Mouse (Mus musculus): Measurements from ENCODE around the gene Lrrk1. TPM values are rescaled to one million over a fixed set of nuclear protein-coding genes. Genes with fewer than 3 reads are reported as not detected.

Gene Lrrk1
- polyA plus RNA-seq, 1 experiment from 2014 or later, result 11.9 TPM

DNA sequence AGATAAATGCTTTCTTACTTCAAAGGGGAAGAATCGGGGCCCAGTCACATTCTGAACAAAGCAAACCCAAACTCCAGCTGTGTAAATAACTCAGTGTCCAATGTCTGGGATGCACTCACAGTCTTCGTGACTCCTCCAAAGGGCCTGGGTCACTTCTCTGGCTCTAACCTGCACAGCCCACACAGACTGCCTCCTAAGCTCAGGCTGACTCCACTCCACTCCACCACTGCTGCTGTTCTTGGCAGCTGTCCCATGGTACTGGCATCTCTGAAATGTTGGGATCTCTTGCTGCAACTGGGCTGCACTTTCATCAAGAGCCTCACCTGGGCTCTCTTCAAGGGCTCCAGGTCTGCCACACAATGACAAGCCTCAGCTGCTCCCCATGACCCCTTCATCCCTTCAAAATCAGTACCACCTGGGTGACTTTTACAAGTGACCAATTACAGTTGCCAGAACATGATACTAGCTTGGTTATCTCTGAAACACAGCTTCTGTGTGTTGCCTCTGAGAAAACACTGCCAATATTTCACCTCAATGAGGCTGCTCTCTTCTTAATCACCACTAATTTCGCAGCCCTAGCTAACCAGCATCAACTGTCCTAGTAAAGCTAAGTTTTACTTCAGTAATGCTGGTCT is 62.6 kb downstream of the Lrrk1 start:
- Histone ChIP-seq H3K4me2 (ENCODE audit: low read depth, low read length) (no peak overlapping the region), H3K4me3 (ENCODE audit: low read depth, low read length) (no peak overlapping the region), H3K27ac (replicated peaks; ENCODE audit: low read depth, low read length) (no peak overlapping the region), H3K27me3 (replicated peaks; ENCODE audit: control insufficient read depth, insufficient read depth, low read length) (no peaks in the 10 kb centered on the region), H3K9ac (ENCODE audit: low read depth, low read length) (no peak overlapping the region), H3K9me3 (ENCODE audit: control insufficient read depth, low read length) (0 out of 2 replicates have a peak, but pooled peaks cover 4% of the 10 kb centered on the region), H3K4me1 (ENCODE audit: control insufficient read depth, insufficient read depth, low read length) (peaks cover 6% of the 10 kb centered on the region; the same call in 1 of the 2 replicates), H3K36me3 (ENCODE audit: control insufficient read depth, insufficient read depth, low read length) (no peaks in the 10 kb centered on the region)
- 49% methylated on average over 3 of the region's 3 CpGs for WGBS
- DNase-seq (ENCODE audit: low spot score) (peak; percentile 41), ATAC-seq (ENCODE audit: low read depth) (no peak)

DNA sequence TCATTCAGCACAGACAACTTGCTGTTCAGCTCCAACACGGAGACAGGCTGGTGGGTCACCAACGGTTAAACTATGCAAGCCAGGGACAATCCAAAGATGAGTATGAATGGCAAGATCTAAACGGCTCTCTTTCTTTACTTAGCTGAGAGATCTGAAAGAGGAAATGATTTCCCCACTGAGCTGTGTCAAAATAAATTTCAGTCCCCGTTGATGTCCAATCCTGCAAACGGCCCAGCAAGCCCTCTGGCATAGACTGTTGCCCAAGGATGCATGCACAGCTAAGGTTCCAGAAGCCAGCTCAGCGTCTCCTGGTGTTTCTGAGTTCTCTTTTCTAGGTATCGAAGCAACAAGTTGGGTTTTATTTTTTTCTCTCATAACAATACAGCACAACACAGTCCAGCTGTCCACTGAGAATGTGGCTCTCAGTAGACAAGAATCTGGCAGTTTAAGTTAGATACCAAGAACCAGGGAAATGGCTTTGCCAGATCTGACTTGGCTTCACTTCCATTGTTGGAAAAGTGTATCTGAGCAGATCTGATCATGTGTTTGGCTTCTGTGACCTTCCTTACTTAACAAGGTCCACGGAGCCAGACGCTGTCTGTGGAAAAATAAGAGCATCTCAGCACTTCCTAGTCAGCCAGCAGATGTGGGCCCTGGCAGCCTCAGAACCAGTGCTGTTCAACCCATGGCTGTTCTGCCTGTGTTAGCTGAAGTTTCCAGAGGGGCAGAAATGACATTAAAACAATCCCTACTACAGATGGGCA is 64.7 kb downstream of the Lrrk1 start:
- H3K27ac ChIP-seq (replicated peaks; ENCODE audit: low read depth, low read length), result no peak overlapping the region
- ATAC-seq (ENCODE audit: low read depth) (no peak), DNase-seq (ENCODE audit: low spot score) (no peak)
- H3K4me2 ChIP-seq (ENCODE audit: low read depth, low read length), result no peak overlapping the region
- no peak overlapping the region for H3K9ac ChIP-seq (ENCODE audit: low read depth, low read length)
- H3K4me1 ChIP-seq (ENCODE audit: control insufficient read depth, insufficient read depth, low read length), result peaks cover 6% of the 10 kb centered on the region; the same call in 1 of the 2 replicates
- WGBS, result 53% methylated on average over 9 of the region's 9 CpGs
- no peak overlapping the region for H3K4me3 ChIP-seq (ENCODE audit: low read depth, low read length)
- H3K9me3 ChIP-seq (ENCODE audit: control insufficient read depth, low read length), result 0 out of 2 replicates have a peak, but pooled peaks cover 4% of the 10 kb centered on the region
- no peaks in the 10 kb centered on the region for H3K27me3 ChIP-seq (replicated peaks; ENCODE audit: control insufficient read depth, insufficient read depth, low read length)
- no peaks in the 10 kb centered on the region for H3K36me3 ChIP-seq (ENCODE audit: control insufficient read depth, insufficient read depth, low read length)

DNA sequence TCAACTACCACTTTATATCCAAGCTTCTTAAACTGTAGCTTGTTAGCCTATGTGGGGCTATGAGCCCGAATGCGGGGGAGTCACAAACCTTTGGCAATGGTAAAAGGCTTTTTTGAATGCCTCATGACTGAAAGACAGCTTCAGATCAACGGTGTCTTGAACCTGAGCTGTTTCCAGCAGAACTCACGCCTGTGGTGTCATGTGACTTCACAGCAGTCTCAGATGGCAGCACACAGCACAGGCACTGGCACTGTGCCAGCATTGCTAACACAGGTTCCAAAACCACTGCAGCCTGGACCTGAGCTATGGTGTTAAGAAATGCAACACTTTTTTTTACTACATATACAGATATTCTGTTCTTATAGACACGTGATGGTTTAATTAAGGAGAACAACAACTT is 67.2 kb downstream of the Lrrk1 start:
- H3K9ac ChIP-seq (ENCODE audit: low read depth, low read length), result no peak overlapping the region
- H3K4me2 ChIP-seq (ENCODE audit: low read depth, low read length), result no peak overlapping the region
- ATAC-seq (ENCODE audit: low read depth) (peak; percentile 60), DNase-seq (ENCODE audit: low spot score) (peak; percentile 91)
- H3K9me3 ChIP-seq (ENCODE audit: control insufficient read depth, low read length), result no peaks in the 10 kb centered on the region
- peaks cover 6% of the 10 kb centered on the region; the same call in 1 of the 2 replicates for H3K4me1 ChIP-seq (ENCODE audit: control insufficient read depth, insufficient read depth, low read length)
- 0 out of 2 replicates have a peak overlapping the region, but pooled peaks have one; percentile 3 for H3K27ac ChIP-seq (replicated peaks; ENCODE audit: low read depth, low read length)
- H3K27me3 ChIP-seq (replicated peaks; ENCODE audit: control insufficient read depth, insufficient read depth, low read length), result no peaks in the 10 kb centered on the region
- H3K36me3 ChIP-seq (ENCODE audit: control insufficient read depth, insufficient read depth, low read length), result peaks cover 4% of the 10 kb centered on the region; the same call in 1 of the 2 replicates
- WGBS, result 41% methylated on average over 5 of the region's 5 CpGs
- no peak overlapping the region for H3K4me3 ChIP-seq (ENCODE audit: low read depth, low read length)

DNA sequence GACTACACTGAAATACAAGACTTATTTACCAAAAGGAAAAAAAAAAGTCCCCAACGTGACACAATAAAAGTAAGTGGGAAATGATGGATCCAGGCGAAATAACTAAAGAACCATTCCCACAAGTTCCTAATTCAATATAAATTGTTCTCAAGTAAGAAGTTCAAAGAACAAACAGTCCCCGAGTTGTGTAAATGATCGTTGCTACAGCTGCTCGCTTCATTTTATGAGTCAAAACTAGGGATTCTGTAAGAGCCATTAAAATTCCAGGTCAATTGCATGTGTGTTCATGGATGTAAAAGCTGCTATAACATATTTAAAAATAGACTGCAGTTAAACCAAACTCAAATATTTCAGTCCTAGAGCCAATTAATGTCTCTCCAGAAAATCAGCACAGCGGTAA is 70.0 kb downstream of the Lrrk1 start:
- Histone ChIP-seq H3K27ac (replicated peaks; ENCODE audit: low read depth, low read length) (no peak overlapping the region), H3K27me3 (replicated peaks; ENCODE audit: control insufficient read depth, insufficient read depth, low read length) (no peaks in the 10 kb centered on the region), H3K4me3 (ENCODE audit: low read depth, low read length) (no peak overlapping the region), H3K9me3 (ENCODE audit: control insufficient read depth, low read length) (0 out of 2 replicates have a peak, but pooled peaks cover 3% of the 10 kb centered on the region), H3K9ac (ENCODE audit: low read depth, low read length) (no peak overlapping the region), H3K4me1 (ENCODE audit: control insufficient read depth, insufficient read depth, low read length) (peaks cover 6% of the 10 kb centered on the region; the same call in 1 of the 2 replicates), H3K4me2 (ENCODE audit: low read depth, low read length) (no peak overlapping the region), H3K36me3 (ENCODE audit: control insufficient read depth, insufficient read depth, low read length) (peaks cover 4% of the 10 kb centered on the region; the same call in 1 of the 2 replicates)
- 86% methylated on average over 6 of the region's 6 CpGs for WGBS
- DNase-seq (ENCODE audit: low spot score) (no peak), ATAC-seq (ENCODE audit: low read depth) (no peak)

DNA sequence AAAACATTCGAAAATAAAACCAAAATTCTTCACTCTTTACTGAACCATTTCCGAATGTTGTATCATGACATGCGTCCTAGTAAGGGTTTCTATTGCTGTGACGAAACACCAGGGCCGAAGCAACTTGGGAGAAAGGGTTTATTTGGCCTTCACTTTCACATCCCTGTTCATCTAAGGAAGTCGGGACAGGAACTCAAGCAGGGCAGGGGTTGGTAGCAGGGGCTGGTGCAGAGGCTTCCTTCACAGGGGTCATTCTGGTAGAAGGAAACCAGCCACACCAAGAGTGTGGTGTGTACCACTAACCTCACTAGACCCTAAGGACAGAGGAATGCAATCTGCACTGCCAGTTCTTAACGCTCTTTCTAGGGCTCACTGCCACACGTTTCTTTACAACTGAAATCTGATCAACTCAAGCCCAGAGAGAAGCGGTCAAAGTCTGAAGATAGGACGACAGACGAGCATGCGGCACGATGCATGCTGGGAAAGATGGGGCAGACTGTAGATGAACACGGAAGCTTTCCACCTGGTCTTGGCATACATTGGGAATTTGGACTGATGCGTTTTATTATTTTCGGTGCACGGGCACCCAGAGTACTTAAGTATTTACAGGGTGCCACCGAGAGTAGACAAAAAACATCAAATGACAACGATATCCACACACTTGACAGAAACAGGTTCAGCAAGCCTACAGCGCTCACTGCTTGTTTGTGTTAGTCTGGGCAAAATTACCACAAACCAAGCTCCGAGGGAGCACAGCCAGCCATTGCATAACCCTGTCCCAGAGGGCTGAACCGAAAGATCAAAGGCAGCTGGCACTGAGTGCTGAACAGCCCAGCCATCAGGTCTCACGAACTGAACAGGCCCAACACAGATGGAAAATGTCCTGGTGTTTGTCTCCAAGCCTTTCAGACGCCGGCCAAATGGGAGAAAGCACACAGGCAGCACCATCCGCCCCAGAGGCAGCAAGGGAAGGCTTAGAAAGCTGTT is 77.2 kb downstream of the Lrrk1 start:
- Histone ChIP-seq H3K27me3 (replicated peaks; ENCODE audit: control insufficient read depth, insufficient read depth, low read length) (no peaks in the 10 kb centered on the region), H3K4me2 (ENCODE audit: low read depth, low read length) (no peak overlapping the region), H3K27ac (replicated peaks; ENCODE audit: low read depth, low read length) (peak overlapping the region; percentile 52; the same call in 1 of the 2 replicates), H3K36me3 (ENCODE audit: control insufficient read depth, insufficient read depth, low read length) (peaks cover 7% of the 10 kb centered on the region; the same call in 1 of the 2 replicates), H3K9ac (ENCODE audit: low read depth, low read length) (no peak overlapping the region), H3K4me1 (ENCODE audit: control insufficient read depth, insufficient read depth, low read length) (0 out of 2 replicates have a peak, but pooled peaks cover 4% of the 10 kb centered on the region), H3K9me3 (ENCODE audit: control insufficient read depth, low read length) (0 out of 2 replicates have a peak, but pooled peaks cover 3% of the 10 kb centered on the region), H3K4me3 (ENCODE audit: low read depth, low read length) (no peak overlapping the region)
- 61% methylated on average over 26 of the region's 26 CpGs for WGBS
- ATAC-seq (ENCODE audit: low read depth), result peak; percentile 82
- peak; percentile 75 for DNase-seq (ENCODE audit: low spot score)

DNA sequence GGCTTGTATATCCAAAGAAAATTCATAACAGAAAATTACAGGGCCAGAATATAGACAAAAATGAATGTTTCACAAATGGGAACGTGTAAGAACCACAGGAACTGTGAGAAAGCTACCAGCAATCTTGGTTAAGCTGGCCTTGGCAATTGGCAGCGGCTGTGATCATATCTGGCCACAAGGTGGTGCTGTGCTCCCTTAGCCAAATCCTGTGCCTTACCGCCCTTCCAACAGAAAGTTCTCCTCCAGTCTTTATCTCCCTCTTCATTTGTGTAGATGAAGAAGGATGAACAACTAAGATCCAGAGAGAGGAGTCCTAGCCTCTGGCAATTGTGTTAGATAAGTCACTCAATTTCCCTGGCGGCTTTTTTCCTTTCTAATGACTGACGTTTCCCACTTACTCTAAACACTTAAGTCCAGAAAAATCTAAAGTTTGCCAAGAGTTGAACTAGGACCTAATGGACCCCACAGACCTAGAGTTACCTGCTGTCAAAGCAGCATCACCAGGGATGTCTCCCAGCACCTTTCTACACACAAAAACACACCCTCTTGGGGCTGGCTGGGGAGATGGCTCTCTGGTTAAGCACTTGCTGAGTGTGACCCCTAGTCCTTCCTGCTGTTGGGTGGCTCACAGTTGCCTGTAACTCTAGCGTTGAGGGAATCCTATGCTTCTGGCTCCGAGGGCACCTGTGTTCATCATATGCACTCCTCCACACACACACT is 78.0 kb downstream of the Lrrk1 start:
- DNase-seq (ENCODE audit: low spot score) (peak; percentile 89), ATAC-seq (ENCODE audit: low read depth) (0 out of 2 replicates have a peak, but pooled peaks have one; percentile 41)
- 0 out of 2 replicates have a peak, but pooled peaks cover 4% of the 10 kb centered on the region for H3K4me1 ChIP-seq (ENCODE audit: control insufficient read depth, insufficient read depth, low read length)
- no peak overlapping the region for H3K4me2 ChIP-seq (ENCODE audit: low read depth, low read length)
- H3K9ac ChIP-seq (ENCODE audit: low read depth, low read length), result no peak overlapping the region
- H3K36me3 ChIP-seq (ENCODE audit: control insufficient read depth, insufficient read depth, low read length), result 0 out of 2 replicates have a peak, but pooled peaks cover 12% of the 10 kb centered on the region
- H3K27ac ChIP-seq (replicated peaks; ENCODE audit: low read depth, low read length), result no peak overlapping the region; the same call in 1 of the 2 replicates
- H3K27me3 ChIP-seq (replicated peaks; ENCODE audit: control insufficient read depth, insufficient read depth, low read length), result no peaks in the 10 kb centered on the region
- no peaks in the 10 kb centered on the region for H3K9me3 ChIP-seq (ENCODE audit: control insufficient read depth, low read length)
- no peak overlapping the region for H3K4me3 ChIP-seq (ENCODE audit: low read depth, low read length)
- WGBS, result 37% methylated on average over 7 of the region's 7 CpGs

DNA sequence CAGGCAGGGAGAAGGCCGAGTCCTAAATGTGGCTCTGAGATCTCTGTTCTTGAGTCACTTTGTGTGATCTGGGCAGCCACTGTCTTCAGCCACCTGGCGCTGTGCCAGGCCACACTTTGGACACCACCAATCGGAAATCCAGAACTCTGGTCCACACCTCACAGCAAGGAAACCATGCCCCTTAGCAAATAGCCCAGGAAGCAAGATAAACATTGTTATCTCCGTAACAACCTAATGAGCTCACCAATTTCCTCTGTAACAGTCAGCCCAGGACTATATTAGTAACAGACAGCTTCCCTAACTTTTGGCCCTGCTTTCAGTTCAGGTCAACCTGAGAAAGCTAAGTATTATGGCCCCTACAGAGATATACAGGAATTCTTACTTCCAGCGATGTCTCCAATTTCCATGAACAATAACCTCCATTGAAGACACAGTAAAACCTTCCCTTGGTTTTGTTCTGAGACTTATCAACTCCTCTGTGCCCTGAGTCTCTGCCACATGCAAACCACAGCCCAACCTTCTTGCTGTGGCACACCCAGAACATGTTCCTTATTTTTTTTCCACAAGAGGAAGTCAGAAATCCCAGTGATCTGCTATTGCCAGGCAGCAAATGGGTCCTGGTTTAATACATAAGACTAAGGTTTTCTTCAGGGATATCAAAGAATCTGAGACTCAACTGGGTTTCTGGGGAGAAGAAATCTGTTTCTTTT is 78.8 kb downstream of the Lrrk1 start:
- H3K27me3 ChIP-seq (replicated peaks; ENCODE audit: control insufficient read depth, insufficient read depth, low read length), result no peaks in the 10 kb centered on the region
- H3K9ac ChIP-seq (ENCODE audit: low read depth, low read length), result no peak overlapping the region
- H3K9me3 ChIP-seq (ENCODE audit: control insufficient read depth, low read length), result no peaks in the 10 kb centered on the region
- no peak overlapping the region; the same call in 1 of the 2 replicates for H3K27ac ChIP-seq (replicated peaks; ENCODE audit: low read depth, low read length)
- 0 out of 2 replicates have a peak, but pooled peaks cover 4% of the 10 kb centered on the region for H3K4me1 ChIP-seq (ENCODE audit: control insufficient read depth, insufficient read depth, low read length)
- H3K4me3 ChIP-seq (ENCODE audit: low read depth, low read length), result no peak overlapping the region
- ATAC-seq (ENCODE audit: low read depth) (no peak), DNase-seq (ENCODE audit: low spot score) (peak; percentile 24)
- WGBS, result 56% methylated on average over 5 of the region's 5 CpGs
- 0 out of 2 replicates have a peak, but pooled peaks cover 12% of the 10 kb centered on the region for H3K36me3 ChIP-seq (ENCODE audit: control insufficient read depth, insufficient read depth, low read length)
- H3K4me2 ChIP-seq (ENCODE audit: low read depth, low read length), result no peak overlapping the region

Measured in embryonic facial prominence, embryonic 14.5 days (tissue).